Mouse (Mus musculus): ENCODE data around the gene Nipal4. TPM values are rescaled to one million over a fixed set of nuclear protein-coding genes. Genes with fewer than 3 reads are reported as not detected.

The Nipal4 gene
- total and polyA plus RNA-seq, 3 experiments, result 0.11 to 0.20 (median 0.18) TPM

GRCm38 (mm10) chr11:46146619-46147018 lies 19.7 kb downstream of the Nipal4 start:
- WGBS, result 90% methylated on average over 5 of the region's 5 CpGs
- H3K27ac ChIP-seq, result no peak overlapping the region
- no peak for DNase-seq
- H3K4me3 ChIP-seq, result no peak overlapping the region
- intact Hi-C loops (cut with DNase I), result no loop called here
- no peak overlapping the region for H3K9ac ChIP-seq (ENCODE audit: low read depth, low read length)
- H3K27me3 ChIP-seq (ENCODE audit: control insufficient read depth, insufficient read depth, low read length), result no peaks in the 10 kb centered on the region
- no peak for TF ChIP-seq CTCF (IDR thresholded peaks at IDR 0.05)
- no peak for TF ChIP-seq POLR2A (IDR thresholded peaks at IDR 0.05; ENCODE audit: insufficient read depth, low read depth, low read length)
- TF ChIP-seq EP300 (IDR thresholded peaks at IDR 0.05; ENCODE audit: insufficient read depth, low read depth, low read length), result no peak
- no peaks in the 10 kb centered on the region for H3K79me2 ChIP-seq (replicated peaks; ENCODE audit: control insufficient read depth, insufficient read depth, low read length)
- no peaks in the 10 kb centered on the region for H3K4me1 ChIP-seq (ENCODE audit: control insufficient read depth, insufficient read depth, low read length)
- no peaks in the 10 kb centered on the region for H3K36me3 ChIP-seq (ENCODE audit: control insufficient read depth, insufficient read depth, low read length)

- H3K4me3 ChIP-seq, result no peak overlapping the region
- no peaks in the 10 kb centered on the region for H3K36me3 ChIP-seq (ENCODE audit: control insufficient read depth, insufficient read depth, low read length)
- no peak overlapping the region for H3K27ac ChIP-seq
- no peak for TF ChIP-seq POLR2A (IDR thresholded peaks at IDR 0.05; ENCODE audit: insufficient read depth, low read depth, low read length)
- no peak for TF ChIP-seq EP300 (IDR thresholded peaks at IDR 0.05; ENCODE audit: insufficient read depth, low read depth, low read length)
- no peak for TF ChIP-seq CTCF (IDR thresholded peaks at IDR 0.05)
- H3K9ac ChIP-seq (ENCODE audit: low read depth, low read length), result no peak overlapping the region
- intact Hi-C loops (cut with DNase I), result no loop called here
- no peaks in the 10 kb centered on the region for H3K79me2 ChIP-seq (replicated peaks; ENCODE audit: control insufficient read depth, insufficient read depth, low read length)
- no peaks in the 10 kb centered on the region for H3K27me3 ChIP-seq (ENCODE audit: control insufficient read depth, insufficient read depth, low read length)
- DNase-seq, result no peak
- H3K4me1 ChIP-seq (ENCODE audit: control insufficient read depth, insufficient read depth, low read length), result no peaks in the 10 kb centered on the region
- 92% methylated on average over 11 of the region's 11 CpGs for WGBS
These were observed 21.0 kb downstream of the Nipal4 start for GRCm38 (mm10) chr11:46145163-46145875.

- no peaks in the 10 kb centered on the region for H3K79me2 ChIP-seq (replicated peaks; ENCODE audit: control insufficient read depth, insufficient read depth, low read length)
These were observed 23.0 kb downstream of the Nipal4 start for GRCm38 (mm10) chr11:46143342-46143741.

GRCm38 (mm10) chr11:46134899-46135298 lies 31.4 kb downstream of the Nipal4 start:
- Histone ChIP-seq H3K36me3 (ENCODE audit: control insufficient read depth, insufficient read depth, low read length) (no peaks in the 10 kb centered on the region), H3K27ac (no peak overlapping the region), H3K79me2 (replicated peaks; ENCODE audit: control insufficient read depth, insufficient read depth, low read length) (no peaks in the 10 kb centered on the region), H3K4me1 (ENCODE audit: control insufficient read depth, insufficient read depth, low read length) (no peaks in the 10 kb centered on the region), H3K4me3 (no peak overlapping the region), H3K27me3 (ENCODE audit: control insufficient read depth, insufficient read depth, low read length) (no peaks in the 10 kb centered on the region), H3K9ac (ENCODE audit: low read depth, low read length) (no peak overlapping the region)
- intact Hi-C loops (cut with DNase I), result no loop called here
- DNase-seq, result no peak
- TF ChIP-seq EP300 (IDR thresholded peaks at IDR 0.05; ENCODE audit: insufficient read depth, low read depth, low read length) (no peak), CTCF (IDR thresholded peaks at IDR 0.05) (no peak), POLR2A (IDR thresholded peaks at IDR 0.05; ENCODE audit: insufficient read depth, low read depth, low read length) (no peak)
- WGBS, result 76% methylated on average over 2 of the region's 2 CpGs

More at GRCm38 (mm10) chr11:46143342-46143741, 23.0 kb downstream of the Nipal4 start:
- no peaks in the 10 kb centered on the region for H3K36me3 ChIP-seq (ENCODE audit: control insufficient read depth, insufficient read depth, low read length)
- no peaks in the 10 kb centered on the region for H3K4me1 ChIP-seq (ENCODE audit: control insufficient read depth, insufficient read depth, low read length)
- no peak overlapping the region for H3K9ac ChIP-seq (ENCODE audit: low read depth, low read length)
- H3K4me3 ChIP-seq, result no peak overlapping the region
- H3K27me3 ChIP-seq (ENCODE audit: control insufficient read depth, insufficient read depth, low read length), result no peaks in the 10 kb centered on the region
- intact Hi-C loops (cut with DNase I), result no loop called here
- WGBS, result 80% methylated on average over 6 of the region's 6 CpGs
- TF ChIP-seq EP300 (IDR thresholded peaks at IDR 0.05; ENCODE audit: insufficient read depth, low read depth, low read length) (no peak), CTCF (IDR thresholded peaks at IDR 0.05) (no peak), POLR2A (IDR thresholded peaks at IDR 0.05; ENCODE audit: insufficient read depth, low read depth, low read length) (no peak)
- DNase-seq, result no peak
- H3K27ac ChIP-seq, result no peak overlapping the region

- Histone ChIP-seq H3K27ac (no peak overlapping the region), H3K9ac (ENCODE audit: low read depth, low read length) (no peak overlapping the region), H3K79me2 (replicated peaks; ENCODE audit: control insufficient read depth, insufficient read depth, low read length) (no peaks in the 10 kb centered on the region), H3K27me3 (ENCODE audit: control insufficient read depth, insufficient read depth, low read length) (no peaks in the 10 kb centered on the region), H3K4me1 (ENCODE audit: control insufficient read depth, insufficient read depth, low read length) (peaks cover 7% of the 10 kb centered on the region), H3K36me3 (ENCODE audit: control insufficient read depth, insufficient read depth, low read length) (no peaks in the 10 kb centered on the region; the same call in 1 of the 2 replicates), H3K4me3 (no peak overlapping the region)
- WGBS, result 73% methylated on average over 17 of the region's 17 CpGs
- intact Hi-C loops (cut with DNase I), result no loop called here
- TF ChIP-seq CTCF (IDR thresholded peaks at IDR 0.05) (no peak), EP300 (IDR thresholded peaks at IDR 0.05; ENCODE audit: insufficient read depth, low read depth, low read length) (no peak), POLR2A (IDR thresholded peaks at IDR 0.05; ENCODE audit: insufficient read depth, low read depth, low read length) (no peak)
- no peak for DNase-seq
These were observed 35.0 kb downstream of the Nipal4 start for GRCm38 (mm10) chr11:46131022-46131986.

Data from heart, adult 2 months (tissue).